Mouse (Mus musculus) thymus, postnatal 14 days (tissue): ENCODE results near the gene Cyb561d1.

Experiments
- DNase-seq: peaks from one replicate; pipeline ENCODE4 v3.0.0; 2021

The Cyb561d1 gene

GRCm38 (mm10) chr3:108203621-108204325, 2.8 kb upstream of the Cyb561d1 start:
- DNase-seq = peak; percentile 82

- no peak for DNase-seq
Observed at GRCm38 (mm10) chr3:108203212-108203611, 2.2 kb upstream of the Cyb561d1 start.

- no peak for DNase-seq
Observed at GRCm38 (mm10) chr3:108202506-108202905, 1.5 kb upstream of the Cyb561d1 start.

GRCm38 (mm10) chr3:108199231-108199630, 1.8 kb downstream of the Cyb561d1 start:
- no peak for DNase-seq

GRCm38 (mm10) chr3:108197066-108197497, 3.9 kb downstream of the Cyb561d1 start:
- no peak for DNase-seq

- no peak for DNase-seq
Observed at GRCm38 (mm10) chr3:108195941-108196590, 4.9 kb downstream of the Cyb561d1 start.

- DNase-seq = no peak
Observed at GRCm38 (mm10) chr3:108195287-108195686, 5.7 kb downstream of the Cyb561d1 start.

- DNase-seq = no peak
Observed at GRCm38 (mm10) chr3:108193686-108194085, 7.3 kb downstream of the Cyb561d1 start.

- DNase-seq = no peak
Observed at GRCm38 (mm10) chr3:108189897-108190296, 11.1 kb downstream of the Cyb561d1 start.

GRCm38 (mm10) chr3:108188716-108189490, 12.1 kb downstream of the Cyb561d1 start:
- DNase-seq = no peak

GRCm38 (mm10) chr3:108187111-108187795, 13.8 kb downstream of the Cyb561d1 start:
- DNase-seq = no peak

- DNase-seq = peak; percentile 68
Observed at GRCm38 (mm10) chr3:108186098-108187047, 14.6 kb downstream of the Cyb561d1 start, which contains the start of gene Amigo1. Gene Amigo1, plus strand, starts transcription at chr3:108186335.

GRCm38 (mm10) chr3:108185460-108186097, 15.4 kb downstream of the Cyb561d1 start:
- DNase-seq = no peak

- DNase-seq = no peak
Observed at GRCm38 (mm10) chr3:108184742-108185141, 16.3 kb downstream of the Cyb561d1 start.

GRCm38 (mm10) chr3:108180514-108180913, 20.5 kb downstream of the Cyb561d1 start:
- no peak for DNase-seq

- no peak for DNase-seq
Observed at GRCm38 (mm10) chr3:108178756-108179715, 22.0 kb downstream of the Cyb561d1 start.

GRCm38 (mm10) chr3:108174672-108175531, 26.1 kb downstream of the Cyb561d1 start:
- no peak for DNase-seq

GRCm38 (mm10) chr3:108169199-108169598, 31.8 kb downstream of the Cyb561d1 start:
- no peak for DNase-seq

- DNase-seq = no peak
Observed at GRCm38 (mm10) chr3:108167499-108167898, 33.5 kb downstream of the Cyb561d1 start.
